ENCODE assay signal across 8 mouse cellular contexts in the genomic region with DNA sequence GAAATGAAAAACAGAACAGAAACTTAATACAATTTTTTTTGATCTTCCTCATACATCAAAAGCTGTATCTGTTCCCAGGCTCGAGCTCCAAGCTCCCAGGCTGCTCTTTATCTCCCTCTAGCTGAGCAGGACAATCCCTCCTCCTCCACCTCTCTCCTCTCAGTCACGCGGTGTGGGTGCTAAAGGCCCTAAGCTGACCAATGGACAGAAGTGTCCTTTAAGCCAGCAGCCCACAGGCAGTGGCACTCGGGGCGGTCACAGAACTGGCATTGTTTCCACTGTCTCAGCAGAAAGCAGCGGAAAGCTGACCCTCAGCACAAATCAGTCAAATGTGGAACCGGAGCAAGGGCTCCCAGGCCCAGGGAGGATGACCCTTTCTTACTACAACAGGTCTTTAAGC. TPM values are rescaled to one million over a fixed set of nuclear protein-coding genes. Genes with fewer than 3 reads are reported as not detected.
DNase-seq lines count a peak whose midpoint lies in the region; ATAC-seq and TF ChIP-seq lines count a peak whose summit lies in the region.

No protein-coding gene starts in this region.

- DNase-seq in left cerebral cortex, adult 11 months (ENCODE audit: low spot score) = peak; percentile 55
- DNase-seq in left cerebral cortex, postnatal 4 days = no peak
- peak; percentile 85 for DNase-seq in gastrocnemius, adult 2 months
- peak; percentile 71 for DNase-seq in kidney, postnatal 0 days (ENCODE audit: low spot score)
- peak; percentile 70 to 74 for DNase-seq in right cerebral cortex, postnatal 10 days (ENCODE audit: low spot score in 2 of 2)
- no peak for DNase-seq in adipocyte (ENCODE audit: low spot score)
- no peak for DNase-seq in cerebellum, postnatal 4 days (ENCODE audit: low spot score in 2 of 2)
- DNase-seq in thymus, postnatal 0 days (ENCODE audit: low spot score) = no peak

- intact Hi-C loops in left cerebral cortex, postnatal 4 days (cut with DNase I) = no loop called here
- intact Hi-C loops in gastrocnemius, adult 2 months (cut with DNase I) = no loop called here

- no peak overlapping the region; the same call in 1 of the 2 replicates for H3K4me3 ChIP-seq in gastrocnemius, adult 2 months
- no peak overlapping the region for H3K4me3 ChIP-seq in kidney, postnatal 0 days (replicated peaks; ENCODE audit: low read depth, low read length)

- H3K9me3 ChIP-seq in kidney, postnatal 0 days (replicated peaks; ENCODE audit: low read length) = no peaks in the 10 kb centered on the region

- no peak overlapping the region for H3K4me2 ChIP-seq in kidney, postnatal 0 days (ENCODE audit: low read length)

- H3K9ac ChIP-seq in kidney, postnatal 0 days (ENCODE audit: low read depth, low read length) = no peak overlapping the region

- peak; percentile 56 for TF ChIP-seq CTCF in gastrocnemius, adult 2 months (IDR thresholded peaks at IDR 0.05)
- peak; percentile 54; the same call in 1 of the 2 replicates for TF ChIP-seq CTCF in kidney, postnatal 0 days (IDR thresholded peaks at IDR 0.05; ENCODE audit: low read depth)

- 46% methylated on average over 7 of the region's 7 CpGs for WGBS in kidney, postnatal 0 days

- no peaks in the 10 kb centered on the region for H3K4me1 ChIP-seq in kidney, postnatal 0 days (replicated peaks; ENCODE audit: insufficient read depth, low read length)

- H3K27me3 ChIP-seq in kidney, postnatal 0 days (ENCODE audit: insufficient read depth, low read length) = no peaks in the 10 kb centered on the region

- H3K27ac ChIP-seq in gastrocnemius, adult 2 months = peak overlapping the region; percentile 83
- no peak overlapping the region for H3K27ac ChIP-seq in kidney, postnatal 0 days

- ATAC-seq in kidney, postnatal 0 days (replicated peaks; ENCODE audit: low FRiP score, low read depth) = peak; percentile 94

- H3K36me3 ChIP-seq in kidney, postnatal 0 days (ENCODE audit: insufficient read depth, low read length) = peaks cover 22% of the 10 kb centered on the region

RNA-seq across cellular contexts. Expression of a gene that starts 15.5 kb away (rescaled TPM):
- 1 to 10 TPM in 1 of 2 experiments, under 1 TPM in 1; 0.91 to 1.6 TPM for total RNA-seq in left cerebral cortex, postnatal 4 days (2021)
- total RNA-seq in gastrocnemius, adult 2 months (2021) = 1 to 10 TPM in 1 of 2 experiments, under 1 TPM in 1; 0.75 to 1.8 TPM
- polyA plus RNA-seq in kidney, postnatal 0 days (2015; fragmentation: Nextera tagmentation; extraction: Ambion mirVana) = 4.6 TPM in 2 replicates
- 2.3 and 2.7 TPM in 2 replicates for polyA plus RNA-seq in thymus, postnatal 0 days (2015; fragmentation: Nextera tagmentation; extraction: Ambion mirVana)

RNA-seq across cellular contexts. Expression of a gene that starts 21.2 kb away (rescaled TPM):
- total RNA-seq in left cerebral cortex, postnatal 4 days (2021) = 100 to 1,000 TPM; 200 to 212 TPM
- 100 to 1,000 TPM; 635 to 909 TPM for total RNA-seq in gastrocnemius, adult 2 months (2021)
- 381 and 403 TPM in 2 replicates for polyA plus RNA-seq in kidney, postnatal 0 days (2015; fragmentation: Nextera tagmentation; extraction: Ambion mirVana)
- 158 and 201 TPM in 2 replicates for polyA plus RNA-seq in thymus, postnatal 0 days (2015; fragmentation: Nextera tagmentation; extraction: Ambion mirVana)

RNA-seq across cellular contexts. Expression of a gene that starts 21.3 kb away (rescaled TPM):
- total RNA-seq in left cerebral cortex, postnatal 4 days (2021) = not detected
- 10 to 100 TPM; 24.7 to 27.7 TPM for total RNA-seq in gastrocnemius, adult 2 months (2021)
- 0.77 and 1.2 TPM in 2 replicates for polyA plus RNA-seq in kidney, postnatal 0 days (2015; fragmentation: Nextera tagmentation; extraction: Ambion mirVana)
- polyA plus RNA-seq in thymus, postnatal 0 days (2015; fragmentation: Nextera tagmentation; extraction: Ambion mirVana) = 0.18 and 0.37 TPM in 2 replicates

Comparison
In these comparisons a context has a peak if more than half of its experiments do, and no peak if none do; other contexts are left out.
1. DNase-seq: peak in left cerebral cortex, adult 11 months (single experiment), gastrocnemius, adult 2 months (single experiment), kidney, postnatal 0 days (single experiment) and right cerebral cortex, postnatal 10 days (2 of 2); none in left cerebral cortex, postnatal 4 days (single experiment), adipocyte (single experiment), cerebellum, postnatal 4 days (0 of 2) and thymus, postnatal 0 days (single experiment).
2. RNA of a gene that starts 21.3 kb away (total RNA-seq): 24.7 to 27.7 TPM in gastrocnemius, adult 2 months; not detected in left cerebral cortex, postnatal 4 days; every median in the first group is over 10 times any median in the second.